Mouse (Mus musculus) frontal cortex, postnatal 14 days (tissue): ENCODE results near the gene Ncam1.

Experiments used
- DNase-seq, 2 experiments: peaks; one replicate each; pipeline ENCODE4 v3.0.0; 2022; ENCODE audit warnings: low spot score in 2 of 2

Gene Ncam1

DNA sequence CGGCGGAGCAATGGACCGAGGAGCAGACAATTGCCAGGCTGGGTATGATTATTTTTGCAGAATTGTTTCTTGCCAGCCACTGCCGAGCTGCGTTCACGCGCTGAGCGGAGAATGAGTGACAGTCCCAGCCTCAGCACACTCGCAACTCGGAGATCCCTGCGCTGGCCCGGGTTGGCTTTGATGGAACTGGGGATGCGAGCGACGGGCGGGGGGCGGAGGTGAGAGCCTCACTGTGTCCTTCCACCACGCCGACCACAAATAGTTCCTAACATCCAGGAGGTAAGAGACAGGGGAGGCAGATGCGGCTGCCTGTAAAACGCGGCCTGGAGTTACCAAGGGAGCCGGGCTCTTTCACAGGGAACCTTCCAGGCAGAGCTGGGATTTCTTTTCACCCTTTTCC, at the start of gene Ncam1:
Gene Ncam1, minus strand, starts transcription at position 120 of the 400 bp plus-strand sequence.
- DNase-seq: peak; percentile 91 to 96

DNA sequence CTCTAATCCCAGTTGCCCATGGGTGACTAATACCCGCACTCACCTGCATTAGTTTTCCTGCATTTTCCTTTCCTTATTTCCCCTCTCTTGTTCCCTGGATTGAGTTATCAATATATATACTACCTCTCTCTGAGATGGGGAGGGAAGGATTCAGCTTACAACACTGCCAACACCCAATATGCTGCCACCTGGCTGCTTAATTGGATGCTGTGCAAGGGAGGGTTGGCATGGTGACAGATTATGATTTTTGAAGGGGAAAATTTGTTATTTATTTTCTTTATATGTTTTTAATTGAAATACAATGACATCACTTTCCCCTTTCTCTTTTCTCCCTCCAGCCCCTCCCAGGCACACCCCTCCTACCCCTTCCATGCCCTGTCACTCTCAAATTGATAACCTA, 35.3 kb upstream of the Ncam1 start:
- no peak for DNase-seq

DNA sequence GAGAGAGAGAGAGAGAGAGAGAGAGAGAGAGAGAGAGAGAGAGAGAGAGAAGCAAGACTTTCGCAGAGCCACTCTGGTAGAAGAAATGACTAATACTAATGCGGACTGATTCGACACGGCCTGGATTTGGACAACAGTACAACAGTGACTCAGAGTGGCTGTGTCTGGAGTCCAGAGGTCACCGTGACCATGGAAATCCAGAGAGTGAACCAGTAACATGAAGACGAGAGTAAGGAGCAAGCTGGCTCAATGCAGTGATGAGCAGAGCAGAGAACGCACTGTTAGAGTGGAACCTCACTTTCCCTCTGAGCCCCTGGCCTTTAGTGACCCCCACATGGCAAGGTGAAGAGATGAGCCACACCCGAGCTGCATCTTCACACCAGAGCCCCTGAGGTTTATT, 28.9 kb upstream of the Ncam1 start:
- no peak for DNase-seq

DNA sequence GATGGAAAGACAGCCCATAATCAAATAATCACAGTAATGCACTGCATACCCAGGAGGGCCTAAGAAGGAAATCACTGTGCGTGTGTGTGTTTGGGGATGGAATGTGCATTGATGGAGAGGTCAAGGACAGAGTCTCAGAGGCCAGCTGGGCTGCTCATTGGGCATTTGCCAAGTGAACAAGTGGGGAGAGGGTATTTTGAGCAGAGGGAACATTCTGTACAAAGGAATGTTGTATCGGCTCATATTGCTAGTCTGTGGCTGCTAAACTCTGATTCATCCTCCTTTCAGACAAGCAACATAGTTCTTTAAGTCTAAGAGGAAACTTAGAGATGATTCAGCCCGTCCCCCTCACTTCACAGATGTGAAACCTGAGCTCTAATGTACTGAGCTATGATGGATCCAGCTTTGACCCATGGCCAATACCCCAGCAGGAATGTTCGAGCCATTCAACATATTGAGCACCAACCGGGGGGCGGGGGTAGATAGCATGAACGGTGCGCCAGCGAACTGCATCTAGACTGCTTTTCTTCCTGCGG, 17.5 kb upstream of the Ncam1 start:
- no peak for DNase-seq

DNA sequence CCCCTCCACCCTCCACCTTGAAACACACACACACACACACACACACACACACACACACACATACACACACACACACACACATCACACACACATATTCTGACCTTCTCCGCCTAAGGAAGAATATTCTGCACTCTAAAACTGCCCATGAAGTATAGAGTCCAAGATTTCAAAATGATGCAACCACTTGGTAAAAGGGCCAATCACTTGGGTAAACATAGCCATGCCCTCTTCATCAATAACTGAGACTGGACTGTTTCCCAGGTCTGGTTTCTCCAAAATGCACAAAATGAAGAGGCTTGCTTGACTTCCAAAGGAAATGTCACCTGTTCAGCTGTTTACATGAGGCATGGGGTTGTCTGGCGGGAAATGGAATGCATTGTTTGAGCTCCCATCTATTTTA, 15.7 kb upstream of the Ncam1 start:
- no peak for DNase-seq

DNA sequence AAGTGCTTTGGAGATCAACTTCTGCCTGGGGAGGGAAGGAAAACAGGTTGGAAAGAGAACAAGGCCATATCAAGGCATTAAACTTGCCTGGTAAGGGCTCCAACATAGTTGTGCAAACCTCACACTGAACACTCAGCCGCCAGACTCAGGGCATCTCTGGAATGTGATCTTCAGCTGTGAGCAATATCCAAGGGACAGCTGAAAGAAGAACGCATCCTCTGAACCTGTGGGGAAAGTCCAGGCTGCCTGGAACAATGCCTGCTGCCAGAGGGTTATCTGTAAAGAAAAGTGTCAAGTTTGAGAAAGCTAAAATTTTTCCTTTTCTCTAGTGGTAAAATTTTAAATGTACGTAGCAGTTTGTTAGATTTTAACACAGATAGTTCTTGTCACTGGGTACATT, 4.5 kb upstream of the Ncam1 start:
- DNase-seq: no peak

DNA sequence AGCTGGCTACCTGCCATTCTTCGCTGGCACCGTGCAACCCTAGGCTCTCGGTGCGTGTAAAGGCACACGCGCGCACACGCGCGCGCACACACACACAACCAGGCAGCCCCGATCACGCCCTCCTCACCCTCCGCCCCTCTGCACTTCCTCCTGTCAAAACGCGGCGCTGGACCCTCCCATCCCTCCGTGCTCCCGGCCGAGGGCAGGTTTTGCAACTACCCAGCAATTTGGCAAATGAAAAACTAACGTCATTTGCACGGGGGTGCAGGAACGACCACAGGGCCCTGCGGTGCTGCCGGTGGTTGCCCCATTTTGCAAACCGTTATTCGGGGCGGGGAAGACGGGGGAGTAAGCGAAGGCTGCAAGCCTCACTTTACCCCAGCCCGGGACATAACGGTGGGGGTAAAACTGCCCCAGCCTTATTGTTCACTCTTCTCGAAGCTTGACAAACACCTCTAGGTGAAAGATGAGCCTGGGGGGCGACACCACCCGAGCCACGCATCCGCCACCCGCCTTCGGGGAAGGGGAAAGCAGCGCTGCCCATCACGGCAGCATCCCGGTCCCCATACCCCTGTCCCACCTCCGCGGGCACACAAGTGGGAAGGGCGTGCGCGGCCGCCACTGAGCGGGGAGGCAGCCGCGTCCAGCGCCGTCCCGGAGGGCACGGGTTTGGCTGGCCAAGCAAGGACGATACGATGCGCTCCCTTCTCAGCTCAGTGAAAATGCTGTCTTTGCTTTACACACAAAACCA, 729 bp downstream of the Ncam1 start:
- peak; percentile 63 to 68 for DNase-seq

DNA sequence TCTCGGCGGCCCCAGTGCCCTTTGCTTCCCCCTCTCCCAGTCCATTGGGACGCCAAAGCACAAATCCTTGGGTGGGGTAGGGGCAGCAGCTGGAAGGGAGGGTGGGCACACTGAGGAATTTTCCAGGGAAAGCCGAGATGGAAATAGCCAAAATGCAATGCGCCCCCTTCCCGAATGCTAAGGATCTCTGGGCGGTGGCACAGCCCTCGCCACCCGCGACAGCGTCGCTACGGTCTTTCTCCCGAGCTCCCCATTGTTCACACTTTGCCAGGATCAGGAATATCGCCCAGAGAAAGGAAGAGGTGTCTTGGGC, 1.3 kb downstream of the Ncam1 start:
- no peak for DNase-seq

DNA sequence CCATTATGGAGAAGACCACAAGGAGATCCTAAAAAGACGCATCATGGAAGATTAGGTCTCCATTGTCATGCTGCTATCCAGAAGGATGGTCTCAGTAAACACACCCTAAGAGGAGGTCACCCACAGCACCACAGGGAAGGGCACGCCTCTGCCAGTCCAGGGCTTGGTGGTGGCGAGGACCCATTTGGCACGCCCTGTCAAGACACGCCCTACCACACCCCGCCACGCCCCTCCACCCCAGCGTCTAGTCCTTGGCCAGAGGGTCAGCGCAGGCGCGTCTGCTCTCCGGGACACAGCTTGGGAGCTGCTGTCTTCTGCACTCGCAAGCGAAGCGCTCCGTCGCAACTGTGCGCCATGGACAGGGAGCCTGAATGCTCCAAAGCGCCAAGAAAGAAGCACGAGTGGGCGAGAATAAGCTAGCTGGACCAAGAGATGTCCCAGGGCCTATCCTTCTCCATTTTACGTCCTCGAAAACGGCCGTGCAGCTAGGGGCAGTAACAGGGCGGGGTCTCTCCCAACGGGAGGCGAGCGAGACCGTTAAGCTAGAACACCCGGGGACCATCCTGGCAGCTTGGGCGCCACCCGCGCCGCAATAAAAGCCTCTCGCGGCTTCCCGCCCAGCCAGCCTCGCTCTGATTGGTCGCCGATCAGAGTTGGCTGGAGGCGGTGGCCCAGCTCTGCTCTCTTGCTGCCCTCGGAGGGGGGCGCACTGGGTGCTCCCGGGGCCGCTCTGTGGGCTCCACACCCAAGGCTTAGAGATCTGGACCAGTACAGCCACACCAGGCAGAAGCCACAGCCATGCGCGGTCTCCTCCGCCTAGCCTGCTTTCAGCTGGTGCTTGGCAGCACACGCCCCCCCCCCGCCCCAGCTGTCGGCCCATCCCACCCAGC, 1.9 kb downstream of the Ncam1 start:
- DNase-seq: peak; percentile 71 to 73

DNA sequence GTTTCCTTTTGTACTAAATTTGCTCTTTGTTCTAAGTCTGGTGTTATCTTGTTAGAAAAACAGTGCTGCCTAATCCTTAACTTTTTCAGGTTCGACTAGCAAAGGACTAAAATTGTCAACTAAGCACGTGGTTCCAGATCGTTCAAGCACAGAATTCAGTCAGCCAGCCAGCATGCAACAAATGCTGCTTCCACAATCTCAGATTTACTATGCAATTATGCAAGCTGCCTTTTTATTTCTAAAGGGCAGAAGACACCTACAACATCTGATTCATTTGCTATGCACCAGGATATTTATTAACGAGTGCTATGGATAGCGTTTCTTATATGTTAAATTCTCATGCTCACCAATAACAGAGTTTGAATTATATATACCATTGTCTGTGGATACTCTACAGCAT, 2.8 kb downstream of the Ncam1 start:
- DNase-seq: no peak

DNA sequence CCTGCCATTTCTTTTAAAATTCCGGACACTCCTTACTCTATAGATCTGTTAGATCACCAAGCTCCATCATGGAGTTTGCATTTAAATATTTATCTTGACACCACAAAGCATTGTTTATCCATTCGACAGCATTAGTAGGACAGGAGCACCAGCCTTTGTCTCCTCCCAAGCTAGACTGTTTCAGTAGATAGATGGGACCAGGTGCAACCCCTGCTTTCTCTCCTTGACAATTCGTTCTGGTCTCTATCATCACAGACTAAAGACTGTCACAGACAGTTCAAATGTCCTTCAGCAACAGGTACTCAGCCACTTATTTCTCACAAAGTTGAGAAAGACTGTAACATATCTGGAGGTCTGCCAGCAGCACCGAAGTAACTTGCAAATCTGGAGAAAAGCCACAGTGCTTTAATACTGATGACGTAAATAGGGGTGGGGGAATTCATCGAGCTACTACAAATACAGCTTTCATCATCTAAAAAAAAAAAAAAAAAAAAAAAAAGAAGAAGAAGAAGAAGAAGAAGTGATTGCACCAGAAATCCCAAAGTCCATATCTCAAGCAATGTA, 4.7 kb downstream of the Ncam1 start:
- no peak for DNase-seq

DNA sequence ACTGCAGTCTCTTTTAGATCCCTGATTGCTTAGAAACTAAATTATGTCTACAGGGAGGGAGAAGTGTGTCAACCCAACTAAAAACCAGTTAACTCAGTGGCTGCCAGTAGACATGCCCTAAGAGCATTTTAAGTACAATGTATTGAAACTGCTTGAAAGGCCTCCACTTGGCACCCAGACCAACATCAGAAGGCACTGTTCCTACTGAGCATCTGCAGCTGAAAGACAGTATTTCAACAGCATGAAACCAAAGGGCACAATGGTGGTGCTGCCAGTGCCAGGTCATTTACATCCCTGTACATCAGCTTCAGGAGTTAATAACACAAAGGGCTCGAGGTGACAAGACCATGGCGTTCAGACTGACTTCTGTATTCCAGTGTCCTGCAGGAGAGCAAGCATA, 5.5 kb downstream of the Ncam1 start:
- no peak for DNase-seq

DNA sequence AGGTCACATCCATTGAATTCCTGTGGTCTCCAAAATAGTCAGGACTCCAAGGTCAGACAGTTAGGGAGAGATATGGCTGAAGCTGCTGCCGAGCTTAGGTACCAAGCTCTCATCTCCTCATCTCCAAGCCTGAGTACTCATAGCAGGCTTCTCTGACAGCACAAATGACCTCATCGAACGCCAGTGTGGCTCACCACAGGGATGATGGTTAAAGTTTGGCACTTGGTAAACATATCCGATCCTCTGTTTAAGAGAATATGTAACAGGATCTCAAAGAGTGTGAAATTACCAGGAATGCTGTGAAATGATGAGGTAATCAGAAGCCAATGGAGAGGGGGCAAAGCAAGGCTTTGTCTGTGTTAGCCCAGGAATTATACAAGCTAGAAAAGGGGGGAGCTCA, 6.1 kb downstream of the Ncam1 start:
- DNase-seq: no peak

DNA sequence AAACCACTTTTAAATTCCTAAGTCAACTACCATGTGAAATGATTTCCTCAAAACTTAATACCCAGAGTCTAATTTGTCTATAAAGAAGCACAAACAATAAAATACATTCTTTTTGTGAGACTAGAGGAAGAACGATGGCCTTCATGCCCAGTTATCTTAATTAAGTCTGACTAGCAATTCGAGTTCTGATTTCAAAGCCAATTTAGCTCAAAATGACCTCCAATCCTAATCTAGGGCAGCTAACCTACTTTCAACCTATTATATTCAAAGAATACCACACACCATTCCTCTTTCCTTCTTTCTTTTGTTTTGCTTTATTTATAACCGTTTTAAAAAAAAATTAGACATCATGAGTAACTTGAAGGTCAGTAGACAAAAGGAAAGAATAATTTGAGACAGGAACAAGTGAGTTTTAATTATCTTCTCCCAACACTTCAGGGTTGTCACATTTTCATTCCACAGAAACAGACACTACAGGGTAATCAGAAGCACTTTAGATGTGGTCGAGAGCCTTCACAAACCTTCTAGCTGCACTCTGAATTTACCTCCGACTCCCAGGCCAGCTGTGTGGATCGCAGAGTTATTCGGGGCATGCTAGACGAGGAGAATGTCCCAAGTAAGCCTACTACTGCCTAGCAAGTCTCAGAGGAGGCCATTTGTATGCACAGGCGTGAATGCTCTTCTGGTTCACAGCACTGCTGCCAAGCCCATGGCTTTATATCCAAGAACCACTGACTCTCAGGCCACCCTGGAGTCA, 17.5 kb downstream of the Ncam1 start:
- DNase-seq: no peak

DNA sequence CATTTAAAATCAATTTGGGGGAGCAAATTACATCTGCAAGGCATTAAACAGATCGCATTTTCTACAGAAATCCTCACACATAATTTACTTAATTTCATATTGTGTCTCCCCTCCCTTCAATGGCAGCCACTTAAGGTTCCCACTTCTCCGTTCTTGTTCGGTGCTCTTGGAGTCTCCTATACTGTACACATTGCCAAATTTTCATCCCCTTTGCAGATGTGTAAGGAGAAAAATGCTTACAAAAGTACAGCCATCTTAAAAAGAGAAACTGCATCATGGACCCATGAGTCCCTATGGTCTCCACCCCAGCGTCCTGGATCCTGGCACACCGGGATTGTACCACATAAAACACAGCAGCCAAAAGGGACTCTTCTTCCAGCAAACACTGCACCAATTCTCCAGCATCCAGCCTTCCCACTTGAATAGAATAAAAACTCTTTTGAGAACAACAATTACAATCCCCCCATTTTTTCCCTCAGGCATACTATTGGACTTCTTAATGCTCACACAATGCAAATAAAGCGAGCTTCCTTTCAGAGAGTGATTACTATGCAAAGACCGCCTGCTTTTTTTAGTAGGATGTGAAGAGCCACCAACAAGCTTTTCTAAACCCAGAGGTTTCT, 21.6 kb downstream of the Ncam1 start:
- no peak for DNase-seq

DNA sequence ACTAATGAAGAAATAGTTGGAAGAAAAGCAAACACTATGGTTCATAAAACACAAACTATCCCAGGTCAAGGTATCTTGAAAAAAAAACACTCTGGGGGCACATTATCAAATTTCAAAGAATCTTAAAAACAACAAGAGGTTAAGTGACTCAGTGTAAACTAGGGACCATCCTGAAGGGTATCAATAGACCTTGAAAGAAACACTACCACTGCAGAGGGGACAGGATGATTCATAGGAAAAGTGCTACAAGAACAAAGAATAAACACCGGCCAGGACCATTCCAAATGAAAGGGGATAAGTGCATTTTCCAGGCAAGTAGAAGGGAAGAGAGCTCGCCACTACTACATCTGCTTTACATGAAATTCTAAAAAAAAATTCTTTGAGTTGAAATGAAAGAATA, 32.1 kb downstream of the Ncam1 start:
- DNase-seq: no peak

DNA sequence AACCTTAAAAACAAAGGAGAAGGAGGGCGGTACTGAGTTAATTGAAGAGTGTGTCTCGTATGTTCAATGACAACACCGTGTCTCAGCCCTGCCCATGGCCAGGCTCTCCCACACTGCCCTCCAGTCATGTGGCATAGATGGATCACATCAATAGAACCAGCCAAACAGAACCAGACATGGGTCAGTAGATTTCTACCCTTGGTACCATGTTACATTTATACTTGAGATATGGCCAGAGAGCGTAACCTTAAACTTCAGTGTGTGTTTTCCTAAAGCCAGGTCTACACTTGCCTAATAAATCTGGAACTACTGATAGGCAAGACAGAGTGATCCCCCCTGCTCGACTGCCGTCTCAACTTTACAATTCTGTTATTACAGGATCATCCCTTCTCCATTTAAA, 38.2 kb downstream of the Ncam1 start:
- no peak for DNase-seq

DNA sequence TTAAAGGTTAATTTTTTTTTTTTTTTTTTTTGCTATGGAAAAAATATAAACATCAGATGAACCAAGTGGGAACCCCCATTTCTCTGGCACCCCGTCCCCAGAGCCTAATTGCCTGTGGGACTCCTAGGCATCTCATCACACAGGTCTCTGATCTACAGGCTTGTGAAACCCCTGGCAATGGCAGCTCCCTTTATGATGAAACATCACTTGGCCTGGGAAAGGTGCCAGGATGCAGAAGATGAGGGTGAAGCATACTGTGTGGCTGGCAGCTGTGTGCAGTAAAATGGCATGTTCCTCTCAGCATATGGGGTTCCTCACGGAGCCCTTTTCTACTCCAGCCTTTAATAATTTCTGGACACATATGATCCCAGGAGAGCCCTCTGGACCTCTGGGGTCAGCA, 40.3 kb downstream of the Ncam1 start:
- no peak for DNase-seq

DNA sequence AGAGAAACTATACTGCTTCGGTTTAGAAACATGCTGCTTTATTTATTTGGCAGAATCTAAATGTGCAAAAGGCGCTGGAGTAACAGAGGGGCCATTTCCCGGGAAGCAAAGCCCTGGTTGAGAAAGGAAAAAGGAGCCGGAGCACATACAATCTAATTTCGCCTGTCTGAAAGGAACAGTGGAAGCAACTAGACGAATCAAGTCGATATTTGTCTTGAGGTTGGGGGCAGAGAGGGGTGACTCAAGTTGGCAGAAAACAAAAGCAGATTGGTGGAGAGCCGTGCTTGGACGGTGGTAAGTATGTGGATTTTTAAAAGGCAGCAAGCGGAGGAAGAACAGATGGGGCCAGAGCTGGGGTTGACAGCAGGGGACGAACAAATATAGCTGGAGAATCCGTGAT, 40.7 kb downstream of the Ncam1 start:
- no peak for DNase-seq

DNA sequence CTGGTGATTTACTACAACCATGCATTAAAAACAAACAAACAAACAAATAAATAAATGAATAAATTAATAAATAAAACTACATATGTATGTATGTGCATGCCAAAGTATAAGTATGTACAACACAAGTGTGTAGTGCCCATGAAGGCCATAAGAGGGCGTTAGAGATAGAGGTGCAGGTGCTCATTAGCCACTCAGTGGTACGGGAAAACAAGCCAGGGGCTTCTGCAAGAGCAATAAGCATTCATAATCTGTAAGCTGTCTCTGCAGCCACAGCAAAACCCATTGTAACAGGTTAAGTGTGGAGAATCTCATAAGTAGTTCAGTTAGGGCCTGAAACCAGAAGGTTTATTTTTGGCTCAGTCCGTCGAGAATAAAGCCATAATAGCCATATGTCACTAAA, 41.1 kb downstream of the Ncam1 start:
- no peak for DNase-seq

DNA sequence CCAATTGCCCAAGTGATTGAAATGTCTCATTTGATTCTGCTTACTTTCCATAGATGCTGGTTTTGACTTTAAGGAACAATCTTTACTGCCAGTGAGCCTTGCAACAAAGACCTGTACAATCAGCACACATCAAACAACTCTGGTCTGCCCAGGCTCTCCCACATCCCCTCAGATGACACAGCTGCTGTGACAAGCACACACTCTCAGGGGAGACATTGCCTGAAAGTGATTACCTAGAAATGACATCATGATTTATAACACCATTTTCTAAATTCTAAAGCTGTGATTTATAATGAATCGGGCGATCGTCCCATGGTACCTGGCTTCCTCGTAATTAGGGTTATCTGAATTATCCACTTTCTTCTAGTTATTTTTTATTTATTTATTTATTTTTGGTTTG, 42.0 kb downstream of the Ncam1 start:
- no peak for DNase-seq

DNA sequence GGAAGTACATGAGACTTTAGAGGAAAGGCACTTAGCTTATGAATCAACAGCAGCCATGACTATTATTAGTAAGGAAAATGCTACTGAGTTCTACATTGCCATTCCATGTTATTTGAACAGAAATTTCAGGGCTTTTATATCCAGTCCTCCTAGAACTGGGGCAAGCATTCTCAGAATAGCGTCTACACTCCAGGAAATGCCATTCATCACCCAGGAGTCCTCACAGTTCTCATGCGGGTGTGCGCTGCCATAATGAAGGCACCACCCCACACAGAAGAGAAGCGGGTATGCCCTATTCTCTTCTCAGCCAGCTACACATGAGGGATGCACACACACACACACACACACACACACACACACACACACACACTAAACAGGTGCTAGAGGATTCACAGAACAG, 43.5 kb downstream of the Ncam1 start:
- no peak for DNase-seq
